Mouse (Mus musculus) stomach, postnatal 0 days (tissue): Measurements from ENCODE around the gene Vac14. TPM values are rescaled to one million over a fixed set of nuclear protein-coding genes. Genes with fewer than 3 reads are reported as not detected.
"Not testable (repeated sequence)": the region's sequence is repeated elsewhere in the genome, so short reads cannot be mapped to it uniquely, and the experiment has no call there.

Experiments
- ATAC-seq: fragments of 200-750 bp; cut with Nextera tagmentation; 2 replicates; pipeline ENCODE4 v1.8.0; 2017; ENCODE audit not compliant: low FRiP score, low TSS enrichment
- DNase-seq: peaks from one replicate; pipeline ENCODE4 v3.0.0-alpha.2; 2016; ENCODE audit warnings: low spot score
- H3K27ac ChIP-seq: fragments of 300-500 bp; sonication (generic); replicated peaks from 2 replicates; pipeline ENCODE4 v1.5.1; 2014; ENCODE audit warnings: mild to moderate bottlenecking, control low read depth
- H3K27me3 ChIP-seq: fragments of 300-500 bp; sonication (generic); 2 replicates; pipeline ENCODE4 v1.6.1; 2014; ENCODE audit warnings: low read length; ENCODE audit not compliant: control insufficient read depth, insufficient read depth
- H3K36me3 ChIP-seq: fragments of 300-500 bp; sonication (generic); 2 replicates; pipeline ENCODE4 v1.6.1; 2014; ENCODE audit warnings: low read length, mixed read lengths; ENCODE audit not compliant: control insufficient read depth, insufficient read depth
- H3K4me1 ChIP-seq: fragments of 300-500 bp; sonication (generic); replicated peaks from 2 replicates; pipeline ENCODE4 v1.6.1; 2014; ENCODE audit warnings: antibody characterized with exemption; ENCODE audit not compliant: control insufficient read depth, insufficient read depth
- H3K4me2 ChIP-seq: fragments of 300-500 bp; sonication (generic); replicated peaks from 2 replicates; pipeline ENCODE4 v1.6.1; 2014; ENCODE audit warnings: low read depth, mild to moderate bottlenecking, control low read depth, moderate library complexity
- H3K4me3 ChIP-seq: fragments of 300-500 bp; sonication (generic); 2 replicates; pipeline ENCODE4 v1.5.1; 2014; ENCODE audit warnings: low read depth, low read length, control low read depth
- H3K9ac ChIP-seq: fragments of 300-500 bp; sonication (generic); 2 replicates; pipeline ENCODE4 v1.6.1; 2014; ENCODE audit warnings: mild to moderate bottlenecking, low read length, control low read depth, mixed read lengths
- H3K9me3 ChIP-seq: fragments of 300-500 bp; sonication (generic); 2 replicates; pipeline ENCODE4 v1.6.1; 2016; ENCODE audit warnings: low read length; ENCODE audit not compliant: control insufficient read depth
- CTCF ChIP-seq: IDR thresholded peaks from 2 replicates; pipeline ENCODE4 v1.5.1; 2016; ENCODE audit warnings: antibody characterized with exemption, low read depth, mild to moderate bottlenecking, moderate library complexity
- EP300 ChIP-seq: optimal IDR thresholded peaks from 2 replicates; pipeline ENCODE3; 2016; ENCODE audit warnings: antibody characterized with exemption
- WGBS: fragments of 180-500 bp; shearing (Covaris S2); extraction: QIAGEN DNeasy Blood & Tissue Kit; methylation state at CpG from one replicate; pipeline ENCODE4 v1.1.7; 2014; 5-methylcytosine and 5-hydroxymethylcytosine counted together
- polyA plus RNA-seq: library from polyadenylated mRNA; unstranded; fragments of >200 nt; fragmentation: Nextera tagmentation; extraction: Ambion mirVana; gene quantifications from 2 replicates; pipeline ENCODE4 v1.2.1, GENCODE M21; 2015

The Vac14 gene
- polyA plus RNA-seq, 1 experiment from 2014 or later = 7.7 TPM

GRCm38 (mm10) chr8:110663015-110663742, 44.8 kb downstream of the Vac14 start:
- ATAC-seq (no peak), DNase-seq (no peak)
- WGBS = 78% methylated on average over 6 of the region's 6 CpGs
- H3K27ac ChIP-seq = no peak overlapping the region
- H3K27me3 ChIP-seq = no peaks in the 10 kb centered on the region
- H3K36me3 ChIP-seq = peaks cover 5% of the 10 kb centered on the region; the same call in 1 of the 2 replicates
- TF ChIP-seq EP300 (no peak), CTCF (no peak)
- H3K4me3 ChIP-seq = no peak overlapping the region
- H3K4me2 ChIP-seq = no peak overlapping the region
- H3K4me1 ChIP-seq = no peaks in the 10 kb centered on the region
- H3K9me3 ChIP-seq = no peaks in the 10 kb centered on the region
- H3K9ac ChIP-seq = no peak overlapping the region

- 72% methylated on average over 7 of the region's 7 CpGs for WGBS
- no peak for ATAC-seq
- no peaks in the 10 kb centered on the region for H3K27me3 ChIP-seq
- H3K36me3 ChIP-seq = peaks cover 5% of the 10 kb centered on the region; the same call in 1 of the 2 replicates
- no peaks in the 10 kb centered on the region for H3K9me3 ChIP-seq
- no peak overlapping the region for H3K4me3 ChIP-seq
- no peak overlapping the region; the same call in 1 of the 2 replicates for H3K9ac ChIP-seq
- H3K4me1 ChIP-seq = no peaks in the 10 kb centered on the region
- no peak overlapping the region for H3K4me2 ChIP-seq
- no peak for DNase-seq
- TF ChIP-seq EP300 = no peak
- no peak for TF ChIP-seq CTCF
- no peak overlapping the region for H3K27ac ChIP-seq
Observed at GRCm38 (mm10) chr8:110664202-110664896, 46.0 kb downstream of the Vac14 start.

DNA sequence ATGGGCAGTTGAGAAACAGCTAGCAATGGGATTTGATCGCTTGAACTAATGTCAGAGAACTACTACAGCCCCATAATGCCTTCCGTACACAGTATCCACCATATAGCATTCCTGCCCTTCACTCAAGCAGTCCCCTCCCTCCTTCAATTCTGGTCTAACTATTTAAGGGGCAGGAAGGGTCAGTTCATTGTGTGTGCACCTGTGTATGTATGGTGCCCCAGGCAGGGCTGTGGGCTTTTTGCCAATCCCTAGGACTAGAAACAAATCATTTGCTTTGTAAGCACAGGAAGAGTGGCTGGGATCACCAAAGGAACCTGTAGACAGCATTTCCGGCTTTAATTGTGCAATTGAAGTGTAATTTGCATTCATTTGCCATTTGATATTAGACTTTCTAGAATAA, 46.6 kb downstream of the Vac14 start:
- no peaks in the 10 kb centered on the region for H3K4me1 ChIP-seq
- WGBS = 73% methylated on average over 3 of the region's 3 CpGs
- H3K9me3 ChIP-seq = no peaks in the 10 kb centered on the region
- TF ChIP-seq EP300 (no peak), CTCF (no peak)
- no peak overlapping the region for H3K27ac ChIP-seq
- no peak overlapping the region for H3K9ac ChIP-seq
- peaks cover 5% of the 10 kb centered on the region; the same call in 1 of the 2 replicates for H3K36me3 ChIP-seq
- no peaks in the 10 kb centered on the region for H3K27me3 ChIP-seq
- H3K4me2 ChIP-seq = no peak overlapping the region
- H3K4me3 ChIP-seq = no peak overlapping the region
- no peak for ATAC-seq
- DNase-seq = no peak

- H3K4me2 ChIP-seq, DNase-seq, H3K4me3 ChIP-seq, ATAC-seq, H3K36me3 ChIP-seq, H3K27ac ChIP-seq, H3K27me3 ChIP-seq, H3K9me3 ChIP-seq, H3K9ac ChIP-seq, H3K4me1 ChIP-seq: not testable (repeated sequence)
- WGBS = 74% methylated on average over 8 of the region's 8 CpGs
Observed at GRCm38 (mm10) chr8:110667590-110668177, 49.3 kb downstream of the Vac14 start.

- Histone ChIP-seq H3K4me1 (no peaks in the 10 kb centered on the region), H3K27ac (no peak overlapping the region; the same call in 1 of the 2 replicates), H3K9me3 (no peaks in the 10 kb centered on the region), H3K4me3 (no peak overlapping the region), H3K4me2 (no peak overlapping the region), H3K27me3 (no peaks in the 10 kb centered on the region), H3K36me3 (peaks cover 3% of the 10 kb centered on the region; the same call in 1 of the 2 replicates), H3K9ac (no peak overlapping the region)
- peak; percentile 26 for DNase-seq
- peak; percentile 34; the same call in 1 of the 2 replicates for TF ChIP-seq CTCF
- TF ChIP-seq EP300 = no peak
- 50% methylated on average over 8 of the region's 8 CpGs for WGBS
- peak; percentile 72 for ATAC-seq
Observed at GRCm38 (mm10) chr8:110669932-110670628, 51.7 kb downstream of the Vac14 start.
